Mouse (Mus musculus): ENCODE measurements around the gene Tacc3.

Gene Tacc3

DNA sequence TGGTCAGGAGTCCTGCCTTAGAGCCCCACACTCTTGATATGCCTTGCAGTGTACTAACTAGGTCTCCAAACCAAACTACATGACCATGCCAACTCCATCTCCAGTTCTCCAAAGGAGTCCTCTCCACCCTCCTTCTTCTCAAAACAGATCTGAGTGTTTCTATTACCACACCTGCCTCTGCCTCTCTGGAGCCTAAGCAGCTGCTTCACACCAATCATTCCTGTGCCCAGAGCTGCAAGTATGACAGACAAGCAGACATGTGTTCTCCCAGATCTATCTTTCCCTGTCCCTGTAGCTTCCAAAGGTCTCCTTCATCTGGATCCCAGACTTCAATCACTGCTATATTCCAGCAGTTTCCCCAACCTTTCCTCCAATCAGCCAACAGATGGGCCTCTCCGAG lies 1.2 kb upstream of the Tacc3 start:
- no peak for DNase-seq

DNA sequence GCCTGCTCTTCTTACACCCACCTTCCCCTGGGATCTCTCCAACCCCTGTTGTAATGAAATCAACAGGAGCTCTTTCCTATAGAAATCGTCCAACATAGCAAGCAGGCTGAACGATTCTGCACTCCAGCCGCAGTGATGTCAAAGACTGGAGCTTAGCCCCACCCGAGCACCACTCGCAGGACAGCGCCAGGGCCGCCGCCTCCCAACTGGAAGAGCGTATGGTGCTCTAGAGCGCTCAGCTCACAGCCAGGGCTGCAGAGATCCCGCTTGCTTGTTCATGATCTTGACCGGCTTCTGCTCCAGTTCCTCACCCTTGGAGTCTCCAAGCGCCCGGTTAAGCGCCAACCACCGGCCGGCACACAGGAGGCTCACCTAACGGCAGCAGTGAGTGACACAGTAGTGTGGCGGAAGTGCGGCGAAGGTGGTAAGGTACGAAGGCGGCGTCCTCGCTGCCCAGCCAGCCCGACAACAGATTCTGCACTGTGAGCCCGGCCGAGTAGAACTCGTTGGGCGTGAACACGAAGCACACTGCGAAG lies 609 bp upstream of the Tacc3 start:
- DNase-seq = peak; percentile 80

DNA sequence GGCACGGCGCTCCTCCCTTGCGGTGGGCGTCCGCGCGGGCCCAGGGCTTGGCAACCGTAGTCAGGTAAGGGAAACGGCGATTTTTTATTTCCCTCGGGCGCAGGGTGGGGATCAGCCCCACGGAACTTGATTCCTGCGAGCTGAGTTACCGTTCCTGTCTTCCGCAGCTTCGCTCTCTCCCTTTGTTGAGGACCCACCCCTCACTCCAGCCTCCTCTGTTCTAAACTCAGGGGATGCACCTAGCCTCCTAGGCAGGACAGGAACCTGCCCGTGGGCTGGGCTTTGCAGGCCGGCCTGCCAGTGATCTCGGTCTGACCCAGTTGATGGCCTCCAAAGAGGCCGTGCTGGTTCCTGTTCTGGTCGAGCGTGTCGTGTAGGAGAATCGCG lies 729 bp downstream of the Tacc3 start:
- DNase-seq = no peak

DNA sequence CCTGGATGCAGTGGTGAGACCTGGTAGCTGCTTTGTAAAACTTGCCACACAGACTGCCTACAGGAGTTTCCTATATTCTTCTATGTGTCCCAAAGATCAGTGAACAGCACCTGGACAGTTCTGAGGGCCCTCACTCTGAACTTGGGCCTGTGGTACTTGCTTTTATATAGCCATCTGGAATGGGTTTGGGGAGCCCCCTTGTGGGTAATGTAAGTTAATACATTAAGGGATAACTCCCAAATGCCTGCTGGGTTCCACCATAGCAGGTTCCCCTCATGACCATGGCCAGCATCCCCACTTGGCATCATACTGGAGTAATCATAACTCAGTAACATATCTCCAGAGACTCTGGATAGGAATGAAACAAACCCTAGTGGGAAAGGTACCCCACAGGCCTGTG lies 10.3 kb downstream of the Tacc3 start:
- DNase-seq = peak; percentile 38

DNA sequence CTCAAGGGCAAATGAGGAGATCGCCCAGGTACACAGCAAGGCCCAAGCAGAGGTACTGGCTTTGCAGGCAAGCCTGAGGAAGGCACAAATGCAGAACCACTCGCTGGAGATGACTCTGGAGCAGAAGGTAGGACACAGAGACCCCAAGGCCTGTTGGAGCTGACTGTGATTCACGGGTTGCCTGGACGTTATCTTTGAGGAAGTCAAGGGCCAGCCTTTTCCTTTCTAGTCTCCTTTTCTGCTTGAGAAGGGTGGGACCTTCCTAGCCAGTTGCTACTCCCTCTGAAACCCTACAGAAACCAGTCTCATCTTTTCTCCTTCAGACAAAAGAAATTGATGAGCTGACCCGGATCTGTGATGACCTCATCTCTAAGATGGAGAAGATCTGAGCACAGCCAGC lies 13.7 kb downstream of the Tacc3 start:
- no peak for DNase-seq

DNA sequence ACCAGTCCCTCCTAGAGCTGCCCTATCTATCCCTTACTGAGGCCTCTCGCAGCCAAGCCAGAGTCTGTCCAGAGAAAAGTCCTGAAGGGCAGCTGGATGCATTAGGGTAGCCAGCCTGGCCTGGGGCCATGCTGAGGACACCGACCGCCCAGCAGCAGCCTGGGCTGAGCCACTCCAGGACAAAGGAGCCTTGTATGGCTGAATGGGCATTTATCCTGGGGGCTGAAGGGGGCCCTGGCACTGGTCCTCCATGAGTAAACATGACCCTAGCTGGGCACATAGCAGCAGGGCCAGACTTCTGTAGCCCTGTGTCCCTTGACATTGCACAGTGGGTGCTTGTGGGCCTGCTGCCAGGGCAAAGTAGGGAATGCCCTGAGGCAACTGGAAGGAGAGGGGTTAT lies 16.5 kb downstream of the Tacc3 start:
- no peak for DNase-seq

DNA sequence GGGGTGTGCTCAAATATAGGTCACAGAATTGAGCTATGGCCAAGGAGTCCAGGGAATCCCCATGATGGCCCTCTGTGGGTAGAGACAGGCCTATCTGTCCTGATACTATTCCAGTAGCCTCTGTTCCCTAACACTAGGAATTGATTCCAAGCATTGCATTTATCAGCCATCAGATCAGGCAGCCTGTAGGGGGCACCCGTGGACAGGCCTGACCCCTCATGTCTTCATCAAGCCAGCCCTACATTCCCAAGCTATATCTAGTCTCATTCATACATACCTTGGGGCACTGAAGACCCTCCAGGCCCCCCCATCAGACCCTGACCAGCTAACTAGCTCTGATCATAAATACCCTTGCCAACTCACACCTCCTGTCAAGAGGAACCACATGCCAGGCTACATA lies 18.0 kb downstream of the Tacc3 start:
- peak; percentile 66 for DNase-seq

DNA sequence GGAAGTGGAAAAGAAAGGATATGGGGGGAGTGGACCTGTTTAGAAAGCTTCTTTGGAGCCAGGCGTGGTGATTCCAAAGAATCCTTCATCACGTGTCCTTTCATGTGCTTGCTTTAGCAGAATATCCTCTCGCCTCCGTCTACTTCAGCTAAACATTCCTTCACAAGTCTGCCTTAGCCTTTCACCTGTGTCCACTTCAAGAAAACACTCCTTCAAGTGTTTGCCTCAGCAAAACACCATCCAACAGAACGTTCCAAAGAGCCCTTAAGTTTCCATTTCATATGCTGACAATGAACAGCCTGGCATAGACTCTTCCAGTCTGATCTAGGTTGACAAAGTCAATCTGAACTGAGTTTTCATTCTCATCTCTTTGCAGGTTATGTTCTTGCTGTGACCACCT lies 20.3 kb downstream of the Tacc3 start:
- DNase-seq = no peak

DNA sequence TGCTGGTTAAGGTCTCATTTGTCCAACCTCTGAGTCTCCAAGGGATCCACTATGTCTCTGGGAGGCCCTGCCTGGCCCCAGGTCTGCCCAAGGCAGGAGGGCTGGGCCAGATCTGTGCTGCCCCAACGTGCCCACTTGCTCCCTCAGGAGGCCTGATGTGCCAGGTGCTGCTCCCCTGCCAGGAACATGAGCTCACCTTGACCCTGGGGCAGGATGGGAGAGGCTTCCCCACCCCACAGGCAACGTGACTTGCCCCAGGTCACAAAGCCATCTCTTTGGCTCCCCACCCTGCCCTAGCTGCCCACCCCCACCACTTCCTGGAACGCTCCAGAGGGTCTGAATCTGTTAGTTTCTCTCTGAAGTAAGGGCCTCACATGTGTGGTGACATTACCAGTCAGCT lies 23.1 kb downstream of the Tacc3 start:
- no peak for DNase-seq

DNA sequence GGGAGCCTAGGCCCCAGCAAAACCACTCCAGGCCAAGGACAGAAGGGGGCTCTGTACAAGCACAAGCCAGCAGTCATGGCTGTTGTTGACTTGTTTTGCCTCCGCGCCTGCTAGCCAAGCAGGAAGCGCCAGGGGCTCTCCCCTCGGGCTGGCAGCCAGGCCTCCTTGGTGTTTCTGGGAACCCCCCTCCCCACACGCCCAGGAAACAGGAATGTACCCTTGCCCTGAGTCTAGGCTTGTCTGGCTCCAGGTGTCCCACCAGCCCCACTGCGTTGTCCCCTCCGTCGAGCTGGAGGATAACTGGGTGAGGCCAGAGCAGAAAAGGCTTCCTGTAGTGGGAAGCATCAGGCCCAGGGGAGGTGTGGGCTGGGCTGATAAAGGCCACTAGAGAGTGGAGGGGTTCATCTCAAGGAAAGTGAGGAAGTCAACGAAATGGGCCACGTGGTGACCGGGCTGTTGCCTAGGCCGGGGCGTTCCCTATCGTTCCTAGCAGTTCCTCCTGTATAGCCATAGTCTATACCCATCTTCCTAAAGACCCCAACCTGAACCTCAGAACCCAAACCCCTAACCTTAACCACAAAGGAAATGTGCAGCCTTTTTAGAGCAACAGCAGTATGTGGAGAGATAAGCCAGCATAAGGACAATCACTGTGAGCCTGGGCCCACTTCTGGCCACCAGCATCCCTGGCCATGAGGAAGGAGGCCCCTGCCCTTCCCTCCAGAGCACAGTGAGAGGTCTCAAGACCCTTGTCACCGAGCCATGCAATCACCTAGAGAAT lies 23.9 kb downstream of the Tacc3 start:
- DNase-seq = peak; percentile 67

DNA sequence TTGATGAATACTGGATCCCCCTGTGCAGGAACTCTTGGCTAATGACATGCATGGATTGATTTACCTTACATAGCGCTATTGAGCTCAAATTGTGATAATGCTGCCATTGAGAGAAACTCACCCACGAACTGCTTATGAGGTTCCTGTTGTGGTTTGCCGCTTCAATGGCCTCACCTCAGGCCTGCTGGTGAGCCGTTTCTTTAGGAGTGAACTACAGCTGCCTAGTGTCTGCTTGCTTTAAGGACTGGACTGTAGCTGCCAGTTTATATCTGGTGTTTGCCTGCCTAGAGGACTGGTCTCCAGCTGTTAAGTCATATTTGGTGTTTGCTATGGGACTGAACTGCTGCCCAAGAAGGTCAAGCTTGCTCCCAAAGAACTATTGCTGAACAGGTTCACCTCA lies 25.0 kb downstream of the Tacc3 start:
- DNase-seq = no peak

DNA sequence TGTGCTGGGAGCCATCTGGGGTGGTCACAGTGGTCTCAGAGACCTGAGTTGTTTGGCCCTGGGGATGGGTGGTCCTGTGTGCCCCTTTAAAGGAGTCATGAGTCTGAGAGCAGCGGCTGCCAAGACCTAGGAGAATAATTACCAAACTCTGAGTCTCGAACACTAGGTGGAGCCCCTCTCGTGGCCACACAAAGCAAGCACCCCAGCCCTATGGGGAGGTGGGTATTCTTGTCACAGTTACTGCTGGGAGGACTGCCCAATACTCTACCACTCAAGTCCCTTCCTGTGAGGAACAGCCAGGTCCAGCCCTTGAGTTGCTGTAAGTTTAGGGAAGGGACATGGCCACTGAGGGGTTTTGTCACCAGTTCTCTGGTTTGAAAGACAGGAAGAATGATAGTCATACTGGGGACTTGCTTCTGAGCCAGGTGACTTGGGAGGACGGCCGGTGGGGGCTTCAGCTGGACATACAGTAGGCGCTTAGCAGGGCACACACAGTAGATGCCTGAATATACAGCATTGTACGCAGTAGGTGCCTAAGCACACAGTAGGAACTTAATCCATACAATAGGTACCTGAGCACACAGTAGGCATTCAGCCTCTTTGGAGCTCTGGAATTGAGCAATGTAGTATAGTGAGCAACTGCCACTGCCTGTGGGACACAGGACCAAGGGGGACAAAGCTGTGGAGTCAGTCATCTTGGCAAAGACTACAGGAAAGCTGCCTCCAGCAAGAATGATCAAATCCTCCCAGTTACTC lies 26.1 kb downstream of the Tacc3 start:
- DNase-seq = no peak

DNA sequence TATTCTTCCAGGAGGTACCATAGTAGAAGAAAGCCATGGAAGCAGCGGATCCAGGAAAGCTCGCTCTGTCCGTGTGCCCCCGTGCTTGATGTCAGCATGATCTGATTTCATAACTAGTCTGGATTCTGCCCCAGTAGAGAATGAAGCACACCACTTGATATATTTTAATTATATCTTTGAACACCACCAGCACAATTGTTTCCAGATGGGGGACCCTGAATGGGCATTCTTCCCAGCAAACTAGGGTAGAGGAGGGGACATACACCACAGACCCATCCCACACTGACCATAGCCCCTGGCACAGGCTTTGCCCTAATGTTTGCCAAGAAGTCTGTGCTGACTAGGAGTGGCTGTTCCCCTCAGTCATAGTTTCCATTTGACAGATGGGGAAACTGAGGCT lies 27.0 kb downstream of the Tacc3 start:
- DNase-seq = no peak

DNA sequence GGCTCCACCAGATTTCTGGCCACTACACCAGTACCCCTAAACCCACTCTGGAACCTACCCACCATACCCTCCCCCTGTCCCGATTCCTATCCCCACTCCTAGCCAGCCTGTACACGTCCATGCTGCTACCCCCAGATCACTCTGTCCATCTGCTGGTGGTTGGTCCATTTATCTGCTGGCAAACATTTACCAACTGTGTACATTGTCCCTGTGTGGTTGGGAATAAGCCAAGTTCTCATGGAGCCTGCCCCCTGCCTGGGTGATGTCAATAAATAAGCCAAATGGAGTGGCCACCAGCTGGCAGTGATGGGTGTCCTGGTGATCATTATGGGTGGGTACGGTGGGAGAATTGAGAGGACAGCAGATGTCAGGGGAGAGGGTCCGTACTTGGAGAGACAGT lies 29.2 kb downstream of the Tacc3 start:
- DNase-seq = no peak

DNA sequence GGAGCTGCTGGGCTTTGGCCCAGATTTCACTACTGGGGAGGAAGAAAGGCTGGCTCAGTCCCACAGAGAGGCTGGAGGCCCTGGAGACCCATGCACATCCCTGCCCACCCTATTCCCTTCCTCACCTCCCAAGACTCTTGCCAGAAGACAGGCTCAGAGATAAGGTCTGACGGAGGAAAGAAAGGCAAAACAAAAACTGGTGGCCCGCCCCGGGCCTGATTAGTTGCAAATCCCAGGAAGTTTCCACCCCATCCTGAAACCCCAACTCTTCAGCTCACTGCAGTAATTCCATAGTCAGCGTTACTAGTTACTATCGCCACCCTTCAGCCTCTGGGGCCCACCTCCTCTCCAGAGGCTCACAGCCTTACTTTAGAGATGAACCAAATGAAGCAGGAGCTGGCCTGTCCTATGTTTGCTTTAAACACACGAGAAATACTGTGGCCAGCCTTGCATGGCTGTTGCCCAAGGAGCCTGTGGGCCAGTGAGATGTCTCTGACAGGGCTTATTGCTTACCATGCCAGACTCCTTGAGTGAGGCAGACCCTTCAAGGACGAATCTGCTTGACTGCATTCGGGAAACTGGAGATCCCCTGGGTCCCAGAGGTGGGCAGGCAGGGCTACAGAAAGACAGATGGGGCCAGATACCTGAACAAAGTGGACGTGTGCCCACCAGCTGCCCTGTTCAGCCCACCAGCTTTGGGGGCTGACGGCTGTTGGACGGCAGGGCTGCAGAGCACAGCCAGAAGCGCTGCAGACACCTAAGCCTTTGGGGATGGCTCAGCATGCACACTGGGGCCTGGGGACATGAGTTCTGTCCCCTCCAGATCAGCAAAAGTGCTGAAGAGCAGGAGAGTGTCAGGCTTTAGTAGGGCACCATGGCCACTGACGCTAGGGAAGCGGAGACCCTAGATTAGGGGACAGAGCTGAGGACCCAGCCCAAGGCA lies 30.6 kb downstream of the Tacc3 start:
- no peak for DNase-seq

DNA sequence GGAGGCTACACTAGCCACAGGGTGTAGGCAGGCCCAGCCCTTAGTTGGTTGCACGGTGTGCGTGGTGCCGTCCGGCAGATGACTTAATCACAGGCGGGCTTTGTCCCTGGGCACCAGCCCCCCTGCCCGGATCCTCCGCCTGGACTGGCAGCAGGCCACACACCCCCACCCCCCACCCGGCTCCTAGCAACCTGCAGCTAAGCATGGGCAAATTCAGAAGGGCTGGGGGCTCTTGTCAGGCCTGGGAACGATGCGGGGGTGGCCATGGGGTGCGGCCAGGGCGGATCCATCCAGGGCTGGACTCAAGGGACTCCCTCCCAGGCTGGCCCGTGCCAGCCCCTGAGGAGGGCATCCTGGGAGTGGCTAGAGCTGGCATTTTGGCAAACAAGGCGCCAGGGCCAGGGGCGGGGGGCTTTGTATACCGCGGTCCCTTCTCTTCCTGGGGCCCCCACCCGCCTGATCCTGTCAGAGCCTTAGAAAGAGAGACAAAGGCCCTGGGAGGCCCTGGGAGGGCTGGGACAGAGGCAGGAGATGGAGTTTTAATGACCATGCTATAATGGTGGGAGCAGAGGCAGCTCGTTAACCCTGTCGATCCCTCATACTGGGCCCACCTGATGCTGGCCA lies 31.4 kb downstream of the Tacc3 start:
- DNase-seq = no peak

DNA sequence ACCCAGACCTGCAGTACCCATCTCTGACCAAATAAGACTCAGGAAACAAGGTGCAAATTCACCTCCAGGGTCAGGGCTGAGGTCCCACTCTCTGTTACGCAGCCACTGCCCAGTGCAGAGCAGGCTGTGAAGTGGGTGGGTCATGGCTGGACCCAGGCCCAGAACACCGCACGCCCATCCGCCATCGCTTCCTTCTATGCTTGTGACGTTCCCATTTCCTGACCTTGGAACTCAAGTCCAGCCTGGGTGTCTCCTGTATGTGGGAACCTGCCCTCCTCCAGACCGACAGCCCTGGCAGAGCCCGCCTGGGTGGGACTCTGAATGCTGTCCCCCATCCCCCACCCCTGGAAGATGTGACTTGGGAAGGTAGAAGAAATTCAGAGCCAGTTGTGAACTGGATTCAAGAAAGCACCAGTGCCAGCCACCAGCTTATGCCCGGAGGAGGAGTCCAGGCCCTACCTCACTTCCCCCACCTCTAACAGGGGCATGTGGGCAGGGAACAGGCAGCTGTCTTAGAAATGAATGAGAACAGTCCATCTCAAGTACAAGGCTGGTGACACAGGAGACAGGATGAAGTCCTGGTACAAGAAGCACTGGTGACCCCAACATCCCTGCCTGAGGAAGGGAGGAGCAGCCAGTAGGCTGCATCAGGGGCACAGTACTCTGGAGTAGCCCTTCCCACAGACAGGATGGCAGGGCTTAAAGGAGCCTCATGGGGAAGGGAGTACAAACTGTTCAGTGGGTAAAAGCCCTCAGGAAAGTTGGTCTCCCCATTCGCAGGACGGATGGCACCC lies 32.1 kb downstream of the Tacc3 start:
- no peak for DNase-seq

DNA sequence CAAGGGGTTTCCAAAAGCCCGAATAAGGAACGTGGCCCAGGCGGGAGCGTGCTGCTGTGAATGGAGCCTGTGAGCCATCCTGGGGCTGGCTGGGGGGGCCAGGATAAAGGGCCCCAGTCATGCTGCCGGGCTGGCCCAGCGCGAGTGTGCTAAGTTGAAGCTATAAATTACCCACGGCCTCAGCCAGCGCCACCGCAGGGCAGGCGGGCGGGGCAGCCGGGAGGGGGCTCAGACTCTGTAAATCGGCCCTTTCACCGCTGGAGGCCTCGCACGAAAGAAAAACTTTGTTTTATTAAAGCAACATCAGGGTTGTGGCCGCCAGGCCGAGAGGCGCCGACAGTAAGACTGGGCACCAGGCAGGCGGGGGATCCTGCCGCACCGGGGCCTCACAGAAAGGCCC lies 34.5 kb downstream of the Tacc3 start:
- DNase-seq = peak; percentile 34

DNA sequence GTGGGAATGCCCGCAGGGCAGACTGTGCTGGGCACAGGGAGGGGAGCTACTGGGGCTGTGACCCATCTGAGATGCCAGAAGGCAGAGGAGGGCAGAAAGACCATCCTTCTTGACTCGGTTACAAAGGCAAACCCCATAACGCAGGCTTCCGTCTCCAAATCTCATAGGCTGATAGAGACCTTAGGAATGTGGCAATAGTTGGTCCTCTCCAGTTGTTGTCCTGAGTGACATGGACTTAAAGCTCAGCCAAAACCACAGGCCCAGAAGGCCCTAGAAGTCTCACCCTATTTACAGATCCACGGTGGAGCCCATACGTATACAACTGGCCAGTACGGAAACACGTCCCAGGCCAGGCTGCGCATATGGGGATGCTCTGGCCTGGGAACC lies 36.5 kb downstream of the Tacc3 start:
- DNase-seq = no peak

DNA sequence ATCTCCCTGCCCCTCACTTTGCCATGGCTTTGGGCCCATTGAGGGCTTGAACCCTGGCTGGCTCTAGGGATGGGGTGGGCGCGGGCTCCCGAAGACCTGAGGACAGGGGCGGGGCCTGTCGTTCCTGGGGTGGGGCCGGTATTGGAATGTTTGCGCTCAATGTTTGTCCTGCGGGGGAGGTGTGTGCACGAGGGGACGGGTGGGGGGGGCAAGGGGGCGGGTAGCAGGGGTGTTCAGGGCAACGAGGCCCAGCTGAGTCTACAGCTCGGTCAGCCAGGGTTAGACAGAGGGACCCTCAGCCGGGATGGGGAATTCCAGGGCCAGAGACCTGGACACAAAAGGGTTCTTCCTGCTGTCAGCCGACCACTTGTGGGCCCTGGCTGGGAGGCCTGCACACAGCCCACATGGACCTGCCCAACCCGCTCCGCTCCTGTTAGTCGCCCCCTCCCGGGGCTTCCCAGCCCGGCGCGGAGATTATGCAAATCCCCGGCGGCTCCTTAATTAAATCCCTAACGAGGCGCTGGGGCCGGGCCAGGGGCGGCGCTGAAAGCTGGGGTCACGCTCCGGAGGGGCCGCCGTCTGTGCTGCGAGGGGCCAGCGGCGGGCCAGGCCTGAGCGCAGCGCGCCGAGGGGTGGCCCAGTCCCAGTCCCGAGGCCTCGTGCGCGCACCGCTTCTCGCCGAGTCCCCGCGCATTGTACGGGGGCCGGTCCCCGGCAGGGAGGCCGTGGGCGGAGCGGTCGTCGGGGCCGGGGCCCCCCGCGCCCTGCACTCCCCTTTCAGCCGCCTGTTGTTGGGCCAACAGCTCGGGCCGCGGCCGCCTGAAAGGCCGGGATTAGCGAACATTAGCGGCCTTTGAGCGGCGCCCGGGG lies 37.2 kb downstream of the Tacc3 start:
- DNase-seq = peak; percentile 52

DNA sequence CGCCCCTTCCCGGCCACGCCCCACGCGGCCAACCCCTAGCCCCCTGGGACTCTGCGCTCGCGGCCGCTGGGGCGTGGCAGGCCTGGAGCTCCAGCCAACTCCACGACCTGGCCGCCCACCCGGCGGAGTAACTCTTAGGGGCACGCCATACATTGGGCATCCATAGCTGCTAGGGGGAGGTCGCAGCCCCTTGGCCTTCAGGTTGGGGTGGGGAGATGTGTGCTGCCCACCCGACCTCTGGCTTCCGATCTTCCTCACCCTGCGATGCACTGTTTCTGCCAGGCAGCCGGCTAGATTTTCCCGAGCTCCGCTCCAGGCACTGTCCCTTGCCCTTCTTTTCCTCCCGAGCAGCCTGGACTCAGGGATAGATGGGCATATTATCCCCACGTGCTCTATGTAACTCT lies 37.8 kb downstream of the Tacc3 start:
- no peak for DNase-seq

All from liver (tissue).